ENCODE assay signal across 10 mouse cellular contexts in the genomic region with DNA sequence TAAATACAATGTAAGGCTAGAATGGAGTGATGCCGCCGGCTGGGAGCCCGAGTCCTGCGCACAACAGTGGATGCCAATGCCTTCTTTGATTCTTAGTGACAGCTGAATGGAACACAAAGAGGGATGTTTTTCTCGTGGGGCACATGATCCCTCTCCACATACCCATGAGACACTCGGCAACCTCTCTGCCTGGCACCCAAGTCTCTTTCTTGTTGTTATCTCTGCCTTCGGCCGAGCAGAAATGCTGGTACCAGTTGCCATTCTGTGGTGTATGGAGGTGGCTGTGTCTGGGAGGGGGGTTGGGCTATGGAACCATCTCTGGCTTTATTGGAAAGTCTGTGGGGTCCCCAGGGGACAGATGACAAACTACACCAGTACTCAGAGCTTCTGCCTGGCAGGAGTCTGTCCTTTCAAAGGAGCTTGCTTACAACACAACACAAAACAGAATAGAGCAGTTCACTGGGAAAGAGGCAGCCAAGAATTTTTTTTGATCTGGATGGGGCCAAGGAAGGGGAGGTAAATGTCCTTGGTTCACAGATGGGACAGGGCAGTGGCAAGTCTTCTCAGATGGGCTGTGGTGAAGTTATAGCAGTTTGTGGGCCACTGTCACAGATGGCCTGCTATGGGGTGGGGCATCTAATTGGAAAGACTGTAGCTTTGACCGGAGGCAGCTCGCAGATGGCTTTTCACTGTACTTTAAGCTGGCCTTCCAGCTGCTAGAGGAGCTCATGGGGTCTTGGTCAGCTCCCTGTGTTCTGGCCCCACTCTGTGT.
DNase-seq lines count a peak whose midpoint lies in the region; ATAC-seq and TF ChIP-seq lines count a peak whose summit lies in the region.
"Had no signal": no experiment of that assay in that cellular context is flagged by ENCODE, and none has a peak within 500 bp of the region (broad histone marks: within the 10 kb centered on the region; RNA-seq: fewer than 3 reads in every experiment).

No protein-coding gene starts in this region.

- DNase-seq in gastrocnemius, adult 2 months, result no peak
- DNase-seq in gastrocnemius, postnatal 14 days, result no peak
- peak; percentile 1 for DNase-seq in CH12.LX (ENCODE audit: extremely low read depth)
- no peak for DNase-seq in midbrain, embryonic 10.5 days (ENCODE audit: low spot score)
- no peak for DNase-seq in stomach, postnatal 0 days (ENCODE audit: low spot score)
- DNase-seq in adrenal gland, postnatal 25 days, result no peak
- DNase-seq: lung, adult 2 months had no signal

- dilution Hi-C loops in CH12.LX (cut with MboI; ENCODE audit: extremely low pct_ligation_motif_present, extremely low pct_unique_long_range_greater_than_20kb, low sequenced_read_pairs), result no loop called here

- TF ChIP-seq RAD21 in CH12.LX (IDR thresholded peaks at IDR 0.05; ENCODE audit: low read depth, low read length), result no peak

- H3K4me1 ChIP-seq in CH12.LX (ENCODE audit: control insufficient read depth in 1 of 2, insufficient read depth in 2 of 2), result no peaks in the 10 kb centered on the region
- H3K4me1 ChIP-seq in forebrain, embryonic 13.5 days, result peaks cover 38% of the 10 kb centered on the region
- peaks cover 50% of the 10 kb centered on the region for H3K4me1 ChIP-seq in midbrain, embryonic 10.5 days
- no peaks in the 10 kb centered on the region for H3K4me1 ChIP-seq in stomach, postnatal 0 days (replicated peaks; ENCODE audit: control insufficient read depth, insufficient read depth)

- WGBS in forebrain, embryonic 13.5 days, result 31% methylated on average over 10 of the region's 10 CpGs
- WGBS in midbrain, embryonic 10.5 days, result 62% methylated on average over 10 of the region's 10 CpGs
- WGBS in stomach, postnatal 0 days, result 79% methylated on average over 10 of the region's 10 CpGs

- ATAC-seq in forebrain, embryonic 13.5 days, result peak; percentile 56; the same call in 1 of the 2 replicates
- ATAC-seq in stomach, postnatal 0 days (ENCODE audit: low FRiP score, low TSS enrichment), result no peak
- no peak for ATAC-seq in monocyte, adult 5-6 weeks (replicated peaks; ENCODE audit: insufficient number of reproducible peaks, low FRiP score, low TSS enrichment, poor library complexity, severe bottlenecking)

- no peaks in the 10 kb centered on the region for H3K27me3 ChIP-seq in CH12.LX (replicated peaks)
- no peaks in the 10 kb centered on the region for H3K27me3 ChIP-seq in forebrain, embryonic 13.5 days
- no peaks in the 10 kb centered on the region for H3K27me3 ChIP-seq in midbrain, embryonic 10.5 days (ENCODE audit: low read depth, poor library complexity, severe bottlenecking)
- H3K27me3 ChIP-seq in stomach, postnatal 0 days (ENCODE audit: control insufficient read depth, insufficient read depth, low read length), result no peaks in the 10 kb centered on the region
- H3K27me3 ChIP-seq: embryonic facial prominence, embryonic 15.5 days had no signal

- no peak overlapping the region for H3K4me3 ChIP-seq in gastrocnemius, adult 2 months
- no peak overlapping the region for H3K4me3 ChIP-seq in CH12.LX (replicated peaks in 1 of 3; ENCODE audit: low read depth in 2 of 3, low read length in 2 of 3, poor library complexity in 1 of 3)
- H3K4me3 ChIP-seq in forebrain, embryonic 13.5 days, result no peak overlapping the region
- H3K4me3 ChIP-seq in midbrain, embryonic 10.5 days, result no peak overlapping the region
- H3K4me3 ChIP-seq in stomach, postnatal 0 days (ENCODE audit: low read depth, low read length), result no peak overlapping the region
- H3K4me3 ChIP-seq: embryonic facial prominence, embryonic 15.5 days had no signal

- peak overlapping the region; percentile 88 for H3K27ac ChIP-seq in gastrocnemius, adult 2 months
- H3K27ac ChIP-seq in CH12.LX (ENCODE audit: insufficient read depth, low read depth), result no peak overlapping the region
- H3K27ac ChIP-seq in forebrain, embryonic 13.5 days, result peak overlapping the region; percentile 37; the same call in 1 of the 2 replicates
- peak overlapping the region; percentile 74 for H3K27ac ChIP-seq in midbrain, embryonic 10.5 days (replicated peaks)
- no peak overlapping the region for H3K27ac ChIP-seq in stomach, postnatal 0 days (replicated peaks)
- H3K27ac ChIP-seq: embryonic facial prominence, embryonic 15.5 days had no signal

- no peaks in the 10 kb centered on the region for H3K79me2 ChIP-seq in CH12.LX (replicated peaks; ENCODE audit: control insufficient read depth, extremely low read depth, insufficient read depth, poor library complexity, severe bottlenecking)

- no peak for TF ChIP-seq POLR2A in CH12.LX (IDR thresholded peaks at IDR 0.05; ENCODE audit: low read depth, low read length)

- no peaks in the 10 kb centered on the region for H3K9me3 ChIP-seq in CH12.LX (replicated peaks; ENCODE audit: low read length)
- no peaks in the 10 kb centered on the region for H3K9me3 ChIP-seq in forebrain, embryonic 13.5 days (replicated peaks)
- no peaks in the 10 kb centered on the region for H3K9me3 ChIP-seq in midbrain, embryonic 10.5 days (replicated peaks)
- H3K9me3 ChIP-seq in stomach, postnatal 0 days (ENCODE audit: control insufficient read depth, low read length), result no peaks in the 10 kb centered on the region
- H3K9me3 ChIP-seq: embryonic facial prominence, embryonic 15.5 days had no signal

- H3K36me3 ChIP-seq in CH12.LX (replicated peaks in 1 of 2; ENCODE audit: control insufficient read depth in 1 of 2, insufficient read depth in 1 of 2, low read length in 1 of 2), result no peaks in the 10 kb centered on the region
- H3K36me3 ChIP-seq in forebrain, embryonic 13.5 days (ENCODE audit: poor library complexity, severe bottlenecking), result no peaks in the 10 kb centered on the region
- no peaks in the 10 kb centered on the region for H3K36me3 ChIP-seq in midbrain, embryonic 10.5 days
- H3K36me3 ChIP-seq in stomach, postnatal 0 days (ENCODE audit: control insufficient read depth, insufficient read depth, low read length), result no peaks in the 10 kb centered on the region
- H3K36me3 ChIP-seq: embryonic facial prominence, embryonic 15.5 days had no signal

- TF ChIP-seq CTCF in gastrocnemius, adult 2 months (IDR thresholded peaks at IDR 0.05), result no peak
- TF ChIP-seq CTCF in CH12.LX (conservative IDR thresholded peaks at IDR 0.05 in 1 of 2, IDR thresholded peaks at IDR 0.05 in 1 of 2; ENCODE audit: low read depth in 2 of 2, low read length in 2 of 2), result no peak
- TF ChIP-seq CTCF in stomach, postnatal 0 days (IDR thresholded peaks at IDR 0.05; ENCODE audit: low read depth), result no peak

- intact Hi-C loops in gastrocnemius, adult 2 months (cut with DNase I), result loop anchor here (5.0 kb wide), 1 partner anchor 41 kb away; no protein-coding TSS in a partner anchor
- intact Hi-C loops in gastrocnemius, postnatal 14 days (cut with DNase I; ENCODE audit: low total_unique reads), result no loop called here

- no peak overlapping the region for H3K4me2 ChIP-seq in CH12.LX (ENCODE audit: insufficient read depth, low read depth, poor library complexity, severe bottlenecking)
- H3K4me2 ChIP-seq in forebrain, embryonic 13.5 days, result no peak overlapping the region
- H3K4me2 ChIP-seq in stomach, postnatal 0 days (replicated peaks; ENCODE audit: low read depth), result no peak overlapping the region
- H3K4me2 ChIP-seq: embryonic facial prominence, embryonic 15.5 days had no signal

- in situ Hi-C loops in CH12.LX (cut with MboI; ENCODE audit: low pct_ligation_motif_present, low pct_unique_long_range_greater_than_20kb, low sequenced_read_pairs), result no loop called here

- H3K9ac ChIP-seq in CH12.LX (ENCODE audit: insufficient read depth, low read depth), result no peak overlapping the region
- no peak overlapping the region for H3K9ac ChIP-seq in forebrain, embryonic 13.5 days
- H3K9ac ChIP-seq in stomach, postnatal 0 days (ENCODE audit: low read length), result no peak overlapping the region
- H3K9ac ChIP-seq: embryonic facial prominence, embryonic 15.5 days had no signal

- no peak for TF ChIP-seq EP300 in CH12.LX (IDR thresholded peaks at IDR 0.05; ENCODE audit: low read length)
- no peak for TF ChIP-seq EP300 in stomach, postnatal 0 days (optimal IDR thresholded peaks at IDR 0.05)

TF ChIP-seq in CH12.LX, 34 proteins besides CTCF, POLR2A, EP300 and RAD21:
- TF ChIP-seq ZNF384 (IDR thresholded peaks at IDR 0.05; ENCODE audit: low read depth, low read length) (no peak), ZKSCAN1 (IDR thresholded peaks at IDR 0.05; ENCODE audit: borderline replicate concordance, low read depth, low read length) (no peak), MXI1 (IDR thresholded peaks at IDR 0.05; ENCODE audit: low read depth, low read length) (no peak), MEF2A (IDR thresholded peaks at IDR 0.05; ENCODE audit: borderline replicate concordance, low read depth, low read length) (no peak), TBP (conservative IDR thresholded peaks at IDR 0.05; ENCODE audit: low read depth, low read length) (no peak), USF2 (conservative IDR thresholded peaks at IDR 0.05; ENCODE audit: low read depth, low read length) (no peak), RCOR1 (conservative IDR thresholded peaks at IDR 0.05; ENCODE audit: low read depth, low read length) (no peak), ETS1 (conservative IDR thresholded peaks at IDR 0.05; ENCODE audit: low read depth, low read length) (no peak), IRF4 (IDR thresholded peaks at IDR 0.05; ENCODE audit: low read depth, low read length) (no peak), SMC3 (IDR thresholded peaks at IDR 0.05; ENCODE audit: low read depth, low read length) (no peak), SIN3A (IDR thresholded peaks at IDR 0.05; ENCODE audit: low read length) (no peak)

Comparison
In these comparisons a context has a peak if more than half of its experiments do, and no peak if none do; other contexts are left out.
1. H3K27ac ChIP-seq: peak in gastrocnemius, adult 2 months (single experiment), forebrain, embryonic 13.5 days (single experiment) and midbrain, embryonic 10.5 days (single experiment); none in CH12.LX (single experiment) and stomach, postnatal 0 days (single experiment).